Mouse (Mus musculus) CH12.LX (cell line): ENCODE results near the gene 4930438A08Rik. TPM values are rescaled to one million over a fixed set of nuclear protein-coding genes. Genes with fewer than 3 reads are reported as not detected.

Experiments used
- DNase-seq: peaks from one replicate; pipeline ENCODE4 v3.0.0-alpha.2; 2013; ENCODE audit errors: extremely low read depth
- H3K27ac ChIP-seq: 2 replicates; pipeline ENCODE4 v1.5.1; 2012; ENCODE audit warnings: low read depth, mild to moderate bottlenecking, control low read depth, moderate library complexity; ENCODE audit not compliant: insufficient read depth
- H3K27me3 ChIP-seq: replicated peaks from 2 replicates; pipeline ENCODE3; 2012; ENCODE audit warnings: inconsistent platforms
- H3K36me3 ChIP-seq, 2 experiments: replicated peaks in 1 of 2; 2 replicates each; pipeline versions ENCODE3 to v1.6.1; 2012; ENCODE audit warnings: inconsistent platforms in 1 of 2, low read length in 1 of 2, mild to moderate bottlenecking in 1 of 2, mixed read lengths in 1 of 2, moderate library complexity in 1 of 2; ENCODE audit not compliant: control insufficient read depth in 1 of 2, insufficient read depth in 1 of 2
- H3K4me1 ChIP-seq, 2 experiments: 2 replicates each; pipeline ENCODE4 v1.6.1; 2012; ENCODE audit warnings: inconsistent platforms in 1 of 2, moderate library complexity in 1 of 2; ENCODE audit not compliant: insufficient read depth in 2 of 2, control insufficient read depth in 1 of 2
- H3K4me2 ChIP-seq: 2 replicates; pipeline ENCODE4 v1.6.1; 2012; ENCODE audit warnings: low read depth, mild to moderate bottlenecking, control low read depth; ENCODE audit not compliant: poor library complexity, insufficient read depth, severe bottlenecking
- H3K4me3 ChIP-seq, 3 experiments: fragments of 150-350 bp in 1 of 3; sonication (generic) in 1 of 3; replicated peaks in 1 of 3; 2 replicates each; pipeline versions ENCODE3 to v1.5.1; 2011 to 2012; ENCODE audit warnings: low read depth in 2 of 3, low read length in 2 of 3, mild to moderate bottlenecking in 2 of 3, moderate library complexity in 2 of 3, control low read depth in 1 of 3, improper control_type of control experiment in 1 of 3, inconsistent platforms in 1 of 3, mixed read lengths in 1 of 3; ENCODE audit not compliant: poor library complexity in 1 of 3
- H3K79me2 ChIP-seq: replicated peaks from 2 replicates; pipeline ENCODE4 v1.6.1; 2012; ENCODE audit warnings: mild to moderate bottlenecking, moderate library complexity; ENCODE audit not compliant: control insufficient read depth, poor library complexity, insufficient read depth, severe bottlenecking; ENCODE audit errors: extremely low read depth
- H3K9ac ChIP-seq: 2 replicates; pipeline ENCODE4 v1.6.1; 2012; ENCODE audit warnings: low read depth, mild to moderate bottlenecking, control low read depth, moderate library complexity; ENCODE audit not compliant: insufficient read depth
- H3K9me3 ChIP-seq: replicated peaks from 2 replicates; pipeline ENCODE3; 2012; ENCODE audit warnings: low read length, inconsistent platforms, mixed read lengths
- BHLHE40 ChIP-seq: IDR thresholded peaks from 2 replicates; pipeline ENCODE4 v1.6.1; 2011; ENCODE audit warnings: mild to moderate bottlenecking, low read depth, low read length, improper control_type of control experiment
- CHD1 ChIP-seq: IDR thresholded peaks from 2 replicates; pipeline ENCODE4 v1.6.1; 2012; ENCODE audit warnings: low read depth, low read length, improper control_type of control experiment, inconsistent platforms
- CHD2 ChIP-seq: IDR thresholded peaks from 2 replicates; pipeline ENCODE4 v1.6.1; 2011; ENCODE audit warnings: low read length, improper control_type of control experiment
- CTCF ChIP-seq, 2 experiments: IDR thresholded peaks in 1 of 2; conservative IDR thresholded peaks in 1 of 2; 2 replicates each; pipeline ENCODE4 v1.5.1; 2011 to 2012; ENCODE audit warnings: low read depth in 2 of 2, low read length in 2 of 2, improper control_type of control experiment in 1 of 2, inconsistent platforms in 1 of 2, mild to moderate bottlenecking in 1 of 2, moderate library complexity in 1 of 2
- ELF1 ChIP-seq: IDR thresholded peaks from 2 replicates; pipeline ENCODE4 v1.6.1; 2014; ENCODE audit warnings: low read depth, mild to moderate bottlenecking, inconsistent platforms, low read length, improper control_type of control experiment
- EP300 ChIP-seq: IDR thresholded peaks from 2 replicates; pipeline ENCODE4 v1.6.1; 2011; ENCODE audit warnings: low read length, improper control_type of control experiment
- ETS1 ChIP-seq: conservative IDR thresholded peaks from 2 replicates; pipeline ENCODE4 v1.6.1; 2012; ENCODE audit warnings: low read depth, mild to moderate bottlenecking, inconsistent platforms, low read length, improper control_type of control experiment, moderate library complexity
- GABPA ChIP-seq: IDR thresholded peaks from 2 replicates; pipeline ENCODE4 v1.6.1; 2012; ENCODE audit warnings: low read depth, low read length, improper control_type of control experiment, inconsistent platforms; ENCODE audit not compliant: insufficient replicate concordance
- HCFC1 ChIP-seq: IDR thresholded peaks from 2 replicates; pipeline ENCODE4 v1.6.1; 2012; ENCODE audit warnings: low read depth, mild to moderate bottlenecking, inconsistent platforms, low read length, improper control_type of control experiment
- IRF4 ChIP-seq: IDR thresholded peaks from 2 replicates; pipeline ENCODE4 v1.6.1; 2014; ENCODE audit warnings: low read depth, mild to moderate bottlenecking, inconsistent platforms, low read length, improper control_type of control experiment
- JUND ChIP-seq: conservative IDR thresholded peaks from 2 replicates; pipeline ENCODE4 v1.6.1; 2011; ENCODE audit warnings: low read depth, low read length, improper control_type of control experiment
- KAT2A ChIP-seq: IDR thresholded peaks from 2 replicates; pipeline ENCODE4 v1.6.1; 2012; ENCODE audit warnings: low read length, improper control_type of control experiment, inconsistent platforms; ENCODE audit not compliant: insufficient replicate concordance
- MAFK ChIP-seq: IDR thresholded peaks from 2 replicates; pipeline ENCODE4 v1.6.1; 2011; ENCODE audit warnings: low read length, improper control_type of control experiment; ENCODE audit not compliant: insufficient replicate concordance
- MAX ChIP-seq: IDR thresholded peaks from 2 replicates; pipeline ENCODE4 v1.6.1; 2011; ENCODE audit warnings: low read length, improper control_type of control experiment
- MAZ ChIP-seq: IDR thresholded peaks from 2 replicates; pipeline ENCODE4 v1.6.1; 2012; ENCODE audit warnings: low read depth, mild to moderate bottlenecking, inconsistent platforms, low read length, improper control_type of control experiment, moderate library complexity
- MEF2A ChIP-seq: IDR thresholded peaks from 2 replicates; pipeline ENCODE4 v1.6.1; 2014; ENCODE audit warnings: low read depth, mild to moderate bottlenecking, inconsistent platforms, low read length, improper control_type of control experiment, borderline replicate concordance
- MXI1 ChIP-seq: IDR thresholded peaks from 2 replicates; pipeline ENCODE4 v1.6.1; 2011; ENCODE audit warnings: mild to moderate bottlenecking, low read depth, low read length, improper control_type of control experiment
- MYC ChIP-seq: IDR thresholded peaks from 2 replicates; pipeline ENCODE4 v1.6.1; 2011; ENCODE audit warnings: low read depth, mild to moderate bottlenecking, improper control_type of control experiment, low read length
- NRF1 ChIP-seq: IDR thresholded peaks from 2 replicates; pipeline ENCODE4 v1.6.1; 2014; ENCODE audit warnings: low read depth, mild to moderate bottlenecking, inconsistent platforms, low read length, improper control_type of control experiment, moderate library complexity
- RCOR1 ChIP-seq: conservative IDR thresholded peaks from 2 replicates; pipeline ENCODE4 v1.6.1; 2012; ENCODE audit warnings: low read depth, mild to moderate bottlenecking, inconsistent platforms, low read length, improper control_type of control experiment
- SIN3A ChIP-seq: IDR thresholded peaks from 2 replicates; pipeline ENCODE4 v1.6.1; 2012; ENCODE audit warnings: low read length, improper control_type of control experiment, inconsistent platforms
- SMC3 ChIP-seq: IDR thresholded peaks from 2 replicates; pipeline ENCODE4 v1.6.1; 2011; ENCODE audit warnings: low read depth, low read length, improper control_type of control experiment
- TBP ChIP-seq: conservative IDR thresholded peaks from 2 replicates; pipeline ENCODE4 v1.6.1; 2011; ENCODE audit warnings: low read depth, low read length, improper control_type of control experiment
- TCF12 ChIP-seq: IDR thresholded peaks from 2 replicates; pipeline ENCODE4 v1.6.1; 2014; ENCODE audit warnings: low read depth, mild to moderate bottlenecking, inconsistent platforms, low read length, improper control_type of control experiment
- UBTF ChIP-seq: IDR thresholded peaks from 2 replicates; pipeline ENCODE4 v1.6.1; 2012; ENCODE audit warnings: low read depth, mild to moderate bottlenecking, inconsistent platforms, low read length, improper control_type of control experiment, moderate library complexity
- USF1 ChIP-seq: IDR thresholded peaks from 2 replicates; pipeline ENCODE4 v1.6.1; 2014; ENCODE audit warnings: low read depth, mild to moderate bottlenecking, inconsistent platforms, low read length, improper control_type of control experiment
- USF2 ChIP-seq: conservative IDR thresholded peaks from 2 replicates; pipeline ENCODE4 v1.6.1; 2011; ENCODE audit warnings: low read depth, low read length, improper control_type of control experiment
- ZKSCAN1 ChIP-seq: IDR thresholded peaks from 2 replicates; pipeline ENCODE4 v1.6.1; 2012; ENCODE audit warnings: low read depth, inconsistent platforms, low read length, improper control_type of control experiment, borderline replicate concordance
- ZMIZ1 ChIP-seq: IDR thresholded peaks from 2 replicates; pipeline ENCODE4 v1.6.1; 2012; ENCODE audit warnings: low read depth, mild to moderate bottlenecking, inconsistent platforms, low read length, improper control_type of control experiment
- dilution Hi-C: fragments of 300-500 bp; cut with MboI; formaldehyde crosslinking; loops from 2 replicates; pipeline ENCODE4 v1.14.3; 2020; ENCODE audit warnings: low sequenced_read_pairs; ENCODE audit not compliant: extremely low pct_unique_long_range_greater_than_20kb, extremely low pct_ligation_motif_present
- in situ Hi-C: fragments of 300-500 bp; cut with MboI; formaldehyde crosslinking; loops from 3 replicates; pipeline ENCODE4 v1.14.3; 2019; ENCODE audit warnings: low sequenced_read_pairs, low pct_ligation_motif_present, low pct_unique_long_range_greater_than_20kb, mixed read lengths
- polyA plus RNA-seq: library from polyadenylated mRNA; unstranded; fragments of >175 nt; gene quantifications from 2 replicates; pipeline ENCODE4 v1.2.1, GENCODE M21; 2012; ENCODE audit warnings: low read depth; ENCODE audit not compliant: insufficient read length
- total RNA-seq, 2 experiments: library from RNA; depleted of rRNA; stranded (reverse); fragments of 300-350 nt in 1 of 2; fragments of >200 nt in 1 of 2; gene quantifications; 2 replicates each; pipeline ENCODE4 v1.2.3; 2012 to 2014

Gene 4930438A08Rik
- total and polyA plus RNA-seq, 3 experiments: not detected

DNA sequence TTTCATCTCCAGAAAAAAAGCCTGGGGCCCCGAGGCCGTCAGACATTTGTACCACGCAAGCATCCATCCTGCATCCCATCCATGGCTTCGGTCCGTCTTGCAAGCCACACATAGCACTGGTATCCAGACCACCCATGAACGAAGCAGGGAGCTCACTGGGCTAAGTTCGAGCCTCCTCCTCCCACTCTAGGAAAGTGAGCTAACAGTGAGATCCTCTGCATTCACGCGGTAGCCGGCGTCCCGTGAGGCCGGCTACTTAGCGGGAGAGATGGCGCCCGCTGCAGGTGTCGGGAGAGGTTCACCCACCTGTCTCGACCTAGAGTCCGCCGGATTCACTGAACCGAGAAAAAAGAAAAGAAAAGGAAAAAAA is 55.3 kb downstream of the 4930438A08Rik start:
- peaks cover 56% of the 10 kb centered on the region for H3K79me2 ChIP-seq
- peaks cover 4% of the 10 kb centered on the region for H3K9me3 ChIP-seq
- peak overlapping the region; percentile 84 to 100 (median 95) for H3K4me3 ChIP-seq
- in situ Hi-C loops: loop anchor here (25.0 kb wide), 1 partner anchor 818 kb away; the partner anchor contains the start of genes Fam114a2 and Mfap3
- peaks cover 14 to 44% of the 10 kb centered on the region in 2 experiments for H3K4me1 ChIP-seq
- H3K4me2 ChIP-seq: peak overlapping the region; percentile 95
- DNase-seq: no peak
- peak overlapping the region; percentile 95 for H3K27ac ChIP-seq
- no peaks in the 10 kb centered on the region for H3K27me3 ChIP-seq
- no peak for TF ChIP-seq JUND
- 0 out of 2 replicates have a peak, but pooled peaks have one; percentile 80 for TF ChIP-seq CHD1
- H3K36me3 ChIP-seq: peaks cover 30 to 64% of the 10 kb centered on the region in 2 experiments
- dilution Hi-C loops: no loop called here
- peak overlapping the region; percentile 98 for H3K9ac ChIP-seq

DNA sequence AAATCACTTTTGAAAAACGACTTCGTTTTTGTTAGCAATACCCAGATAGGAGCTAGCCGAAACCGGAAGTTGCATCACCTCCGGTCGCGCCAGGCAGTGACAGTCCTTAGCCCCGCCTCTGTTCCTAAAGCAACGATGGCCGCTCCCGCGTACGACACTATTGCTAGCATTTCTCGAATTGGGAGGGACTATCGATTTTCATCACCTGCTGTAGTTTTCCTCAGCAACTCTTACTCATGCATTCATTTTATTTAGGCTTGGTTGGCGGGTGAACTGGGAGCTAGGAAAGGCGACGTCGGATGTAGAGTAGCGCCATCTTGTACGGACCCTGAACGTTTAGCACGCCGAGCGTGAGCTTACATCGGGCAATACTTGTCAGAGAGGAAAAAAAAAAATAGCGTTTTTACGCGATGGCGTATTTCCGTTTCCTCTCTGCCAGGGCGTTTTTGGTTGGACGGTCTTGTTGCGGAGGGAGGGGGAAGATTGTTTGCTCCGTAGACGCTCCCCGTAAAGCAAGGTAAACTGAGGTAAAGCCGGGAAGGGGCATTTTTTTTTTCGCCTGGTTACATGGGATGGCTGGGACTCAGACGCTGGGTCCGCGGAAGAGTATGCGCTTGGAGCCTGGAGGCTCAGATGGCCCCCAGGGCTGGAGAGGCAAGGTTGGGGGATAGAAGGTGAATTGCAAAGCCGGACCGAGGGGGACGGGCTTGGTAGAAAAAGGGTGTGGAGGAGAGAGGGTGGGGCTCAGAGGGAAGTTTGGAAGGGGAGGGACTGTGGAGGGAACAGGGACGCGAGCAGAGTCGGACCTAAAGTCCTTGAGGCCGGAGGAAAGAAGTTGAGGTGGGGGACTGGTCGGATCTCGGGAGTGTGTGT is 55.9 kb downstream of the 4930438A08Rik start, which contains the start of the genes Zfp672 and Sh3bp5l:
TSS of gene Zfp672 (minus strand) at position 64 of the 873 bp plus-strand sequence.
TSS of gene Sh3bp5l (plus strand) at position 449 of the 873 bp plus-strand sequence.
- Histone ChIP-seq H3K27ac (peak within 1 kb of the TSS; percentile 95), H3K4me1 (peaks cover 14 to 43% of the 10 kb centered on the region in 2 experiments), H3K9me3 (peaks cover 4% of the 10 kb centered on the region), H3K4me3 (peak within 1 kb of the TSS; percentile 84 to 100 (median 95)), H3K79me2 (peaks cover 56% of the 10 kb centered on the region), H3K36me3 (peaks cover 31 to 61% of the 10 kb centered on the region in 2 experiments), H3K27me3 (no peaks in the 10 kb centered on the region), H3K4me2 (peak within 1 kb of the TSS; percentile 95), H3K9ac (peak within 1 kb of the TSS; percentile 98)
- in situ Hi-C loops (loop anchor here (25.0 kb wide), 1 partner anchor 818 kb away; the partner anchor contains the start of genes Fam114a2 and Mfap3), dilution Hi-C loops (no loop called here)
- peak; percentile 98 for DNase-seq
- TF ChIP-seq TBP (peak; percentile 83; the same call in 1 of the 2 replicates), ZKSCAN1 (no peak; the same call in 1 of the 2 replicates), NRF1 (peak; percentile 85), ETS1 (peak; percentile 53; the same call in 1 of the 2 replicates), MXI1 (peak; percentile 58; the same call in 1 of the 2 replicates), IRF4 (peak; percentile 91), SIN3A (peak; percentile 77), SMC3 (no peak), TCF12 (peak; percentile 76), MAFK (peak; percentile 28; the same call in 1 of the 2 replicates), MAZ (peak; percentile 58), USF2 (no peak), CHD2 (no peak; the same call in 1 of the 2 replicates), EP300 (no peak), CTCF (conservative IDR thresholded peaks at IDR 0.05 in 1 of 2, IDR thresholded peaks at IDR 0.05 in 1 of 2; ENCODE audit: low read depth in 2 of 2, low read length in 2 of 2) (no peak), GABPA (peak; percentile 47; the same call in 1 of the 2 replicates), HCFC1 (peak; percentile 93), ZMIZ1 (peak; percentile 85), ELF1 (peak; percentile 84), UBTF (peak; percentile 52; the same call in 1 of the 2 replicates), MYC (peak; percentile 66; the same call in 1 of the 2 replicates), BHLHE40 (peak; percentile 58), RCOR1 (peak; percentile 99), MAX (peak; percentile 89), MEF2A (peak; percentile 12), KAT2A (peak; percentile 90), USF1 (no peak)
